Mouse (Mus musculus) lung, postnatal 4 days (tissue): ENCODE data around the gene Fign.

ENCODE experiments used
- DNase-seq, 2 experiments: peaks; one replicate each; pipeline ENCODE4 v3.0.0; 2021

The Fign gene

GRCm38 (mm10) chr2:64048142-64048541 lies 49.7 kb downstream of the Fign start:
- no peak for DNase-seq

- peak; percentile 26 to 53 for DNase-seq
Observed at GRCm38 (mm10) chr2:64043099-64043498, 54.7 kb downstream of the Fign start.

GRCm38 (mm10) chr2:64035393-64035792 lies 62.4 kb downstream of the Fign start:
- no peak for DNase-seq

- no peak for DNase-seq
Observed at GRCm38 (mm10) chr2:64033871-64034270, 64.0 kb downstream of the Fign start.

- no peak for DNase-seq
Observed at GRCm38 (mm10) chr2:64025961-64026360, 71.9 kb downstream of the Fign start.

- no peak for DNase-seq
Observed at GRCm38 (mm10) chr2:63994304-63995023, 103.4 kb downstream of the Fign start.

GRCm38 (mm10) chr2:63985426-63985825 lies 112.4 kb downstream of the Fign start:
- peak; percentile 8 to 29 for DNase-seq

GRCm38 (mm10) chr2:63982351-63982751 lies 115.5 kb downstream of the Fign start:
- DNase-seq = no peak

- no peak for DNase-seq
Observed at GRCm38 (mm10) chr2:63981449-63981848, 116.4 kb downstream of the Fign start.

GRCm38 (mm10) chr2:63969633-63970032 lies 128.2 kb downstream of the Fign start:
- DNase-seq = no peak

GRCm38 (mm10) chr2:63931041-63931440 lies 166.8 kb downstream of the Fign start:
- DNase-seq = no peak

GRCm38 (mm10) chr2:63926481-63927097 lies 171.2 kb downstream of the Fign start:
- no peak for DNase-seq

- DNase-seq = no peak
Observed at GRCm38 (mm10) chr2:63925721-63926235, 172.1 kb downstream of the Fign start.
